Mouse (Mus musculus) B cell, adult 2 months (primary cell): ENCODE measurements around the gene Sh2d4b.

Experiments used
- DNase-seq, 2 experiments: peaks; one replicate each; pipeline ENCODE4 v3.0.0; 2022

Gene Sh2d4b

GRCm38 (mm10) chr14:40905813-40906212 is 12.7 kb upstream of the Sh2d4b start:
- DNase-seq = no peak

- no peak for DNase-seq
These were observed 9.4 kb upstream of the Sh2d4b start for GRCm38 (mm10) chr14:40902307-40903055.

GRCm38 (mm10) chr14:40900267-40900666 is 7.2 kb upstream of the Sh2d4b start:
- no peak for DNase-seq

GRCm38 (mm10) chr14:40897916-40898315 is 4.8 kb upstream of the Sh2d4b start:
- DNase-seq = no peak

- no peak for DNase-seq
These were observed 2.6 kb upstream of the Sh2d4b start for GRCm38 (mm10) chr14:40895681-40896080.

GRCm38 (mm10) chr14:40894576-40895247 is 1.6 kb upstream of the Sh2d4b start:
- DNase-seq = peak; percentile 81

GRCm38 (mm10) chr14:40893884-40894283 is 818 bp upstream of the Sh2d4b start:
- DNase-seq = no peak

GRCm38 (mm10) chr14:40892326-40892825 is 690 bp downstream of the Sh2d4b start:
- no peak for DNase-seq

- DNase-seq = no peak
These were observed 1.6 kb downstream of the Sh2d4b start for GRCm38 (mm10) chr14:40891506-40891905.

GRCm38 (mm10) chr14:40889704-40890103 is 3.4 kb downstream of the Sh2d4b start:
- DNase-seq = no peak

GRCm38 (mm10) chr14:40889181-40889580 is 3.9 kb downstream of the Sh2d4b start:
- no peak for DNase-seq

- DNase-seq = peak in 1 of 2 experiments; percentile 19
These were observed 6.5 kb downstream of the Sh2d4b start for GRCm38 (mm10) chr14:40886428-40887202.

- DNase-seq = no peak
These were observed 7.3 kb downstream of the Sh2d4b start for GRCm38 (mm10) chr14:40885752-40886151.

- DNase-seq = no peak
These were observed 7.8 kb downstream of the Sh2d4b start for GRCm38 (mm10) chr14:40885225-40885624.

- DNase-seq = no peak
These were observed 18.5 kb downstream of the Sh2d4b start for GRCm38 (mm10) chr14:40874565-40874964.

GRCm38 (mm10) chr14:40873961-40874360 is 19.1 kb downstream of the Sh2d4b start:
- no peak for DNase-seq

- no peak for DNase-seq
These were observed 22.5 kb downstream of the Sh2d4b start for GRCm38 (mm10) chr14:40870598-40870997.

- DNase-seq = no peak
These were observed 28.1 kb downstream of the Sh2d4b start for GRCm38 (mm10) chr14:40864811-40865514.

- no peak for DNase-seq
These were observed 29.4 kb downstream of the Sh2d4b start for GRCm38 (mm10) chr14:40863659-40864058.

- DNase-seq = no peak
These were observed 30.0 kb downstream of the Sh2d4b start for GRCm38 (mm10) chr14:40863022-40863421.

GRCm38 (mm10) chr14:40852978-40853377 is 40.1 kb downstream of the Sh2d4b start:
- no peak for DNase-seq

GRCm38 (mm10) chr14:40837397-40837796 is 55.7 kb downstream of the Sh2d4b start:
- no peak for DNase-seq

- DNase-seq = no peak
These were observed 62.6 kb downstream of the Sh2d4b start for GRCm38 (mm10) chr14:40830505-40830904.
